Mouse (Mus musculus): ENCODE data around the gene Ptch1. TPM values are rescaled to one million over a fixed set of nuclear protein-coding genes. Genes with fewer than 3 reads are reported as not detected.

The Ptch1 gene
- 3.5 and 4.2 TPM in 2 replicates for polyA plus RNA-seq (2012; rRNA removed)

DNA sequence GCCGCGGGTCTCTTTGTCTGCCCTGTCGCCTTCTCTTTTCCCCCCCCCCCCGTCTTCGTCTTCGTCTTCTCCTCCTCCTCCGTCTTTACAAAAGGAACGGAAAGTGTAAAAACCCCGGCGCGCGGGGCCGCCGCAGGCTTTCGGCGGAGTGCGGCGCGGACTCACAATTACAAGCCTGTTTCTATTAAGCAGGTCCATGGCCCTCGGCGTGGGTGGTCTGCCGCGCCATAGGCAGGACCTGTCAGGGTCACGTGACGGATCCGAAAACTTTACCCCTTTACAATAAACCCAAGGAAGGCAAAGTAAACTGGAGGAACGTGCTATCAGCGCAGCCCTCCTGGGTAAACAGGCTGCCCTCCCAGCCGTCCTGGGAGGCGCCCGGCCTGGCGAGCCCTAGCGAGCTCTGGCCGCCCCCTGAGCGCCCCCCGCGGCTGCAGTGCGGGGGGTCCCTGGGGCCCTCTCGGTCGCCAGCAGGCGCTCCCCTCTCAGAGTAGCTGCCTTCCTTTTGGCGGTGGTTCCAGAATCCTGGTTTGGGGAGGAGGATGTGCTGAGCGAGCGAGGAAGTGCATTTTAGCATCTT is at the start of gene Ptch1:
TSS of gene Ptch1 (minus strand) at position 343 of the 580 bp plus-strand sequence.

DNA sequence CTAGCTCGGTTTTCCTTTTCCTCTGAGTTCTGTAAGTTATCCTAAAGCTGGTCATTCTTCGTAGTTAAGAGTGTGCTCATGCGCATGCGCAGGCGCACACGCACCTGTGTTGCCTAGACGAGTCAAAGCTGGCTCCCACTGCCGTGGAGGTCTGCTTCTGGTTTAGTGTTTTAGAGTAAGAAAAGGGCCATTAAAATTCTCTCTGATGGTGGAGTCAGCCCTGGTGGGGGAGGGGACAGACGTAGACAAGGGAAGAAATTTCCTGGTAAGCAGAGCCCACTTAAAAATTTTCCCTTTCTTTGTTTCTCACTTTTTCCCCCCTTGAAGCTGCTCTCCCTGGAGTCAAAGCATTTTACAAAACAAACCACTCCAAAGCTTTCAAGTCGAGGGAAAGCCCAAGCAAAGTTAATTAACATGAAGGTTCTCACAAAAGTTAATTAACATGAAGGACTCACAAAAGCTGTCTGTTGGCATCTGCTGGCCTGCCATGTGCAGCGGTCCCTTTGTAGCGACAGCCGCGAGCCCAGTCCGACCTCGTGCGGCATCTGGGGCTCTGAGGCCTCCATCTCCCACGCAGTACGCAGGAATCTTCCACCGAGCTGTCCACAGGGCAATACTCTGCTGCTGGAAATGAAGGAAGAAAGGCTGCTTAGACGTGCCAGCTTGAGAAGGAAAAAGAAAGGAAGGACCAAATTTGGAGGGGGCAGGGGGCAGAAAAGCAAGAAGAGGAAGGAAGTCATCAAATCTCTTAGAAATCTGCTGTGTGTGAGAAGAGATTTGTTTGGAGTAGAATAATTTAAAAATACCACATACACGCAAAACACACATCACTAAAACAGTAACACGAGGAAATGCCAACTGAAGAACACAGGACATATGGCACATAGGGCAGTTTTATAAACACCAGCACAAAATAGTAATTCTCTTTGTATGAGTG is 76.5 kb downstream of the Ptch1 start, which contains the start of gene Fancc:
TSS of gene Fancc (minus strand) at position 633 of the 937 bp plus-strand sequence.

Other genes starting within 250 kb of the Ptch1 start
- 5.1 and 5.3 TPM in 2 replicates for gene Fancc, start 76.3 kb downstream of the Ptch1 start, polyA plus RNA-seq (2012; rRNA removed)
- 5.0 and 5.1 TPM in 2 replicates for gene Ercc6l2, start 241.6 kb upstream of the Ptch1 start, polyA plus RNA-seq (2012; rRNA removed)

Data from liver, embryonic 18 days (tissue).